Mouse (Mus musculus): ENCODE results near the gene Ndufaf3. TPM values are rescaled to one million over a fixed set of nuclear protein-coding genes. Genes with fewer than 3 reads are reported as not detected.
A peak's percentile ranks its signal among the peaks of the same experiment; 100 is the strongest.

Ndufaf3 gene
- polyA plus RNA-seq (2021; fragmentation: Nextera tagmentation): 175 and 180 TPM in 2 replicates
- long read RNA-seq, experiment 1, transcript Ndufaf3-201 (5 exons, 1,487 nt): major isoform, 118 of 127 reads
- long read RNA-seq, experiment 1, partial matches to known transcripts: 6 of 127 reads
- long read RNA-seq, experiment 1, other reads (novel, unspliced or antisense): 3 of 127 reads
- long read RNA-seq, experiment 2, transcript Ndufaf3-201 (5 exons, 1,487 nt): major isoform, 53 of 61 reads
- long read RNA-seq, experiment 2, partial matches to known transcripts: 1 of 61 reads
- long read RNA-seq, experiment 2, other reads (novel, unspliced or antisense): 6 of 61 reads

DNA sequence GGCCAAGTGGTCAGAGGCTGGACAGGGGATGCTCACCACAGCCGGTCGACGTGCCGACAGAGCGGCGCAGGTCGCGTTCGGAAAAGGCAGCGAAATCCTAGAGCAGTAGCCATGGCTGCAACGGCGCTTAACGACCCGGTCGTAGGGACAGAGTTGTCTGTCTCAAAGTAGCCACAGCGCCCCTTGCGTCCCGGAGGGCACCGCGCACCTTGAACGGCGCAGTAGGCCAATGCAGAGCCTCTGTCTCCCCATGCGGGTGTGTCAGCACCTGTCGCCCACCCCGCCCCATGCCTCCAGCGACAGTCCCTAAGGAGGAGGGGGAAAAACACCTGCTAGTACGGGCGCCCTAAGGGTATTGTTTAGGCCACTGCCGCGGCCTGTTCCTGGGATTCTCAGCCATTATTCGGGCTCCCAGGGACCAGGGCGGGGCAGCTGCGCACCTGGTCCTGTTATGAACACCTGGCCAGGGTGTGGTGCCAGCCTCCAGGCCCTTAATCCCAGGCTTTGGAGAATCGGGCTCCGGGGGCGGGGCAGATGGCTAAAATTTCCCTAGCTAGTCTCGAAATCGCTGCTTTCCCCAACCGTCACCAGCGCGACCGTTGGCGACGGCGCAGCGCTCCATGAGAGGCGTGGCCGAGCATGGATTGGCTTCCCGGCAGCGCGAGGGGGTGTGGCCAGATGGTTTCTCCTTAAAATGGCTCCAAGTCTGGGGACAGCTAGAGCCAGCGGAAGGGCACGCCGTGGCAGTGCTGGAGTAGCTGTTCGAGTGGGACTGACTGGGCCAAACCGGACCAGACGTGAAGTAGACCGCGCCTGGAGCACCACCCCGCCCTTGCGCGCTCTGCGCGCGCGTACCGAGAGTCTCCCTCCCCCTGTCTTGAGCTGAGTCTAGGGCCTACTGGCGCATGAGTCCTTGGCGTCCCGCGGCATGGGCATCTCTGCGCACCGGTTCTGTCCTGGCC, at the start of gene Ndufaf3:
TSS of gene Ndufaf3 (minus strand) at position 620 of the 962 bp plus-strand sequence.

DNA sequence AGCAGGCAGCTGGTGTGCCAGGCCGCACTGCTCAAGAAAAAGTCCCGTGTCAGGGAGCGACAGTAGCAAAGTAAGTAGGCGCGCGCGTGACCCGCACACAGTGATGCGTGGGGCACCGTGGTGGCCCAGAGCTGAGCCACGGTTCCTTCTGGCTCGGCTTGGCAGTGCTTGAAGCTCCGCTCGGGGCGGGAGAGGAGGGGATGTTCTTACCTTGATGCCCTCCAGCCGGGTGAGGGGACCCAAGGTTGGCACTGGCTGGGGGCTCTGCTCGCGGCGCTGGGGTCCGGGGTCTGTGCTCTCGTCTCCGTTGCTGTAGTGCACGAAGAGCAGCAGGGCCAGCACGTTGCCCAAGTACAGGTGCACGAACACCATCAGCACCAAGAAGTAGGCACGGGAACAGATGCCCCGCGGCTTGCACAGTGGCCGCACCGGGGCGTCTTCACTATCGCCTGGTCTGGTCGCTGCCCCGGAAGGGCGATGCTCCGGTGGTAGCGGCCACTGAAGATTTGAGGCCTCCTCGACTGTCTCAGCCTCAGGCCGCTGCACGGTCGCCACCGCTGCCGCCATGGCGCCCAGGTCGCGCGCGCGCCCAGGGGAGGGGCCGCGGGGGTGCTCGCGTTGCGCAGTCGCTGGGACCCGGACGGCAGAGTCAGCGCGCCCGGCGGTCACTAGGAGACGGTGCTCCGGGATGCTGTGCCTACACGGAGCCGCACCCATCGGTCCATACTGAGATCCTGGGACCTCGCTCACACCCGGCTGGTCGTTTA, 29.9 kb upstream of the Ndufaf3 start, which contains the start of gene P4htm:
TSS of gene P4htm (minus strand) at position 670 of the 767 bp plus-strand sequence.

GRCm38 (mm10) chr9:108578545-108579343, 11.5 kb upstream of the Ndufaf3 start, which contains the start of gene Wdr6:
Wdr6 (minus strand) TSS chr9:108578739.

DNA sequence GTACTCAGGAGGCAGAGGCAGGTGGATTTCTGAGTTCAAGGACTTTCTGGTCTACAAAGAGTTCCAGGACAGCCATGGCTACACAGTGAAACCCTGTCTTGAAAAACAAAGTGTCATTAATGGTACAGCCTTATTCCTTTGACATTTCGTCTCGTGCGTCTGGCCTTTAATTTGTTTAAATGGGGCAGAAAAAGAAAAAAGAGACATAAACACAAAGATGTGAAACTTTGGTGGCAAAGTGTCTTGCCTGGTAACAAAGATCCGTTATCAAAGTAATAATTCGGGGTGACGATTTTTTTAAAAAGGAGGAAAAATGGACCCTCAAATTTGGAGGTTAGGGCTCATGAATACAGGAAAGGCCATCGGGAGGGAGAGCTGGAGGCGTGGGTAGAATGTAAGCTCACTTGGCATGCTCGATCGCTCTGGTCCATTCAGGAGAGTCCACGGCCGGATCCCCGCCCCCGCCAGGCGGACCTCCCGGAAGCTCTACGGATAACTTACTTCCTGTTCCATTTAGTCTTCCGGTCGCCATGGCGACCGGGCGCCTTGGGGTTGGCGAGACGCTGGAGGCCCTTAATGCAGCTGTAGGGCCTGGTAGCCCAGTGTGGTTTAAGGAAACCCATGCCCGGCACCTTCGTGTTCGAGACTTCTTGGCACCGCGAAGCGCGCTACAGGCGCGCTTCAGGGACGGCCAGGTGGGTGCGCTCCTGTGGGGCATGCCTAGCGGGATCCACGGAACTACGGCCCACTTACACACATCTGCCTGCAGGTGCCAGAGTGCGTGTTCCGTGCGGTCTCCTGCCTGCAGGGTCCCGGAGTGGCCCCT, 2.4 kb upstream of the Ndufaf3 start, which contains the start of gene Dalrd3:
TSS of gene Dalrd3 (plus strand) at position 506 of the 826 bp plus-strand sequence.

DNA sequence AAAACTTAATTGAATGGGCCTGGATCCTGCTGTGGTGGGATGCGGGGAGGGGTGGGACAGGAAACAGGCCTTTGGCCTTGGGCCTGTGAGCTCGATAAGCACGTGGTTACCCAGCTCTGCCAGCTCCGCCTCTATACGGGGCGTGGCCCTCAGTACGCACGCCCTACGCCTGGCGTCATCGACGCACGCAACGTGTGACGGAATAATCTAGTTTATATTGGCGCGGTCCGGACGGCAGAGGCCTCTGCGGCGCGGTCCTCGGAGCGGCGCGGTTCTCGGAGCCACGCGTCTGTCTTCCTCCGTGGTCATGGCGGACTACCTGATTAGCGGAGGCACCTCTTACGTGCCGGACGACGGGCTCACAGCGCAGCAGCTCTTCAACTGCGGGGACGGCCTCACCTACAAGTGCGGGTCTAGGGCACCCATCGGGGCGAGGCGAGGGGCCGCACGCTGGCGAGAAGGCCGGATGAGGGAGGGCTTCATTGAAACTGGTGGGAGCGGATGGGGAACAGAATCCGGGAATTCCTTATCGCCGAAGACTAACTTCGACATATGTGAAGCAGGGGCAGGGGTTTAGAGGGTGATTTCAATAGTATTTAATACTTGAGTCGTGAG, 6.9 kb downstream of the Ndufaf3 start, which contains the start of gene Impdh2:
TSS of gene Impdh2 (plus strand) at position 60 of the 615 bp plus-strand sequence.

DNA sequence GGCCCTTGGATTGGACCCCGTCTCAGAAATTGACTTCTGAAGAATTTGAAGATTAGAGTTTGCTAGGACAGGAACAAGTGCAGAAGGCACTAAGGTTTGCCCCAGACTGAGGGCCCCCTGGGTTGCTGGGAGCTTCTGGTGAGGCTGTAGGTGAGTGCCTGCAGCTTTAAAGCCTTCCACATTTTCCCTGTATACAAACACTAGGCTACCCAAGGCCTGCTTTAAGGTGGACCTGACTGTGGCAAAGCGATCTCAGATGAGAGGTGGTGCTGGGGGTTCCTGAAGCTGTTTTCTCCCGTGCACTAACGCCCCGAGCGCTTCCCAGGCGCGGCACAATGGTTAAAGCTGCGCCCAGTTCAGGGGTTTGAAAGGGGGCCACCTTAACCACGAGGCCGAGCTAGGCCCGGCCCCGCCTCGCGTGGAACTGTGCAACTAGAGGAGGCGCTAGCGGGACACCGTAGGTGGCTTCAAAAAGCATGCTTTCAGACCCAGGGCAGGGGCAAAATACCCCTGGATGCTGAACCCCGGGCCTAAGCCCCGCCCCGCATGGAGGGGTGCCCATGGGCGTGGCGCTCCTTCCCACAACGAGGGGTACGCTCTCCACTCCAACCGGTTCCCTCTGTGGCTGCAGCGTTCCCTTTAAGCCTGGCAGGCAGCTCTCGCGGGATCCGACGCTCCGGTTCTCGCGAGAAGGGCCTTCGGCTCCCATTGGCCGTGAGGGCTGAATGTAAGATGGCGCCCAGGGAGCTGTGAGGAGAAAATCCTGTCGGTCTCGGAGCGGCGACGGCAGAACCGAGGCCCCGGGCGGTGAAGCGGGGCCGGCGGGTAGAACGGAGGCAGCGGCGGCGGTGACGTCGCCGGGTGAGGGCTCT, 50.6 kb downstream of the Ndufaf3 start, which contains the start of gene Qrich1:
TSS of gene Qrich1 (plus strand) at position 427 of the 872 bp plus-strand sequence.

Small RNA genes within 50 kb of the gene (microRNA-seq; reads per million reads assigned to microRNA genes)
- not detected for gene Gm24083
- not detected for gene Mir191
- 915 reads per million, percentile 80 among the genes with 10 or more reads in this experiment for gene Mir425

Other genes starting within 250 kb of the Ndufaf3 start
- 122 and 130 TPM in 2 replicates for gene Gpx1, start 228.5 kb downstream of the Ndufaf3 start, polyA plus RNA-seq (2021; fragmentation: Nextera tagmentation)
- gene Usp4, start 219.6 kb downstream of the Ndufaf3 start, polyA plus RNA-seq (2021; fragmentation: Nextera tagmentation): 40.7 and 44.1 TPM in 2 replicates
- gene 1700102P08Rik, start 174.6 kb downstream of the Ndufaf3 start, polyA plus RNA-seq (2021; fragmentation: Nextera tagmentation): 0.15 and 0.29 TPM in 2 replicates
- 0.14 and 0.16 TPM in 2 replicates for gene Ccdc36, start 138.9 kb downstream of the Ndufaf3 start, polyA plus RNA-seq (2021; fragmentation: Nextera tagmentation)
- not detected in 2 replicates for gene BC048562, start 131.0 kb downstream of the Ndufaf3 start, polyA plus RNA-seq (2021; fragmentation: Nextera tagmentation)
- 21.0 and 22.0 TPM in 2 replicates for gene Ccdc71, start 106.9 kb downstream of the Ndufaf3 start, polyA plus RNA-seq (2021; fragmentation: Nextera tagmentation)
- 15.7 and 17.0 TPM in 2 replicates for gene Klhdc8b, start 105.9 kb downstream of the Ndufaf3 start, polyA plus RNA-seq (2021; fragmentation: Nextera tagmentation)
- 5.4 and 5.7 TPM in 2 replicates for gene Lamb2, start 87.7 kb downstream of the Ndufaf3 start, polyA plus RNA-seq (2021; fragmentation: Nextera tagmentation)
- gene Usp19, start 76.8 kb downstream of the Ndufaf3 start, polyA plus RNA-seq (2021; fragmentation: Nextera tagmentation): 14.2 and 15.2 TPM in 2 replicates
- gene Qars, start 59.7 kb downstream of the Ndufaf3 start, polyA plus RNA-seq (2021; fragmentation: Nextera tagmentation): 35.8 and 45.8 TPM in 2 replicates
- 65.3 and 74.5 TPM in 2 replicates for gene Qrich1, start 50.6 kb downstream of the Ndufaf3 start, polyA plus RNA-seq (2021; fragmentation: Nextera tagmentation)
- gene Impdh2, start 7.1 kb downstream of the Ndufaf3 start, polyA plus RNA-seq (2021; fragmentation: Nextera tagmentation): 62.6 and 65.1 TPM in 2 replicates
- gene Dalrd3, start 2.5 kb upstream of the Ndufaf3 start, polyA plus RNA-seq (2021; fragmentation: Nextera tagmentation): 96.4 and 106 TPM in 2 replicates
- 58.6 and 60.9 TPM in 2 replicates for gene Wdr6, start 11.3 kb upstream of the Ndufaf3 start, polyA plus RNA-seq (2021; fragmentation: Nextera tagmentation)
- 124 and 135 TPM in 2 replicates for gene P4htm, start 30.2 kb upstream of the Ndufaf3 start, polyA plus RNA-seq (2021; fragmentation: Nextera tagmentation)
- 15.4 and 16.0 TPM in 2 replicates for gene Arih2, start 82.0 kb upstream of the Ndufaf3 start, polyA plus RNA-seq (2021; fragmentation: Nextera tagmentation)
- gene Slc25a20, start 94.7 kb upstream of the Ndufaf3 start, polyA plus RNA-seq (2021; fragmentation: Nextera tagmentation): 6.9 and 8.5 TPM in 2 replicates
- 5.7 and 6.8 TPM in 2 replicates for gene Prkar2a, start 121.9 kb upstream of the Ndufaf3 start, polyA plus RNA-seq (2021; fragmentation: Nextera tagmentation)
- 31.9 and 32.7 TPM in 2 replicates for gene Ip6k2, start 216.4 kb upstream of the Ndufaf3 start, polyA plus RNA-seq (2021; fragmentation: Nextera tagmentation)
- gene Nckipsd, start 240.9 kb upstream of the Ndufaf3 start, polyA plus RNA-seq (2021; fragmentation: Nextera tagmentation): 45.0 and 53.8 TPM in 2 replicates